Mouse (Mus musculus) hematopoietic stem cell, adult 5-6 weeks (primary cell): ENCODE data around the gene Fasn. TPM values are rescaled to one million over a fixed set of nuclear protein-coding genes. Genes with fewer than 3 reads are reported as not detected.
A peak's percentile ranks its signal among the peaks of the same experiment; 100 is the strongest.

ENCODE experiments used
- ATAC-seq, 2 experiments: fragments of 125-278 bp in 1 of 2; replicated peaks in 1 of 2; 2 replicates each; pipeline ENCODE4 v1.8.0; 2016 to 2017; ENCODE audit warnings: inconsistent platforms in 2 of 2, mild to moderate bottlenecking in 2 of 2, moderate number of reproducible peaks in 2 of 2, low read depth in 1 of 2, moderate TSS enrichment in 1 of 2; ENCODE audit not compliant: low FRiP score in 2 of 2, poor library complexity in 2 of 2, severe bottlenecking in 2 of 2, insufficient read depth in 1 of 2, low TSS enrichment in 1 of 2
- total RNA-seq: library from RNA; stranded (forward); fragments of 172-1452, 232-1000 nt; gene quantifications from 2 replicates; pipeline ENCODE4 v1.2.3, GENCODE M21; 2017

The Fasn gene
- total RNA-seq, 1 experiment from 2014 or later: 26.1 TPM

- ATAC-seq: no peak
These were observed 7.5 kb upstream of the Fasn start for GRCm38 (mm10) chr11:120831659-120832440.

DNA sequence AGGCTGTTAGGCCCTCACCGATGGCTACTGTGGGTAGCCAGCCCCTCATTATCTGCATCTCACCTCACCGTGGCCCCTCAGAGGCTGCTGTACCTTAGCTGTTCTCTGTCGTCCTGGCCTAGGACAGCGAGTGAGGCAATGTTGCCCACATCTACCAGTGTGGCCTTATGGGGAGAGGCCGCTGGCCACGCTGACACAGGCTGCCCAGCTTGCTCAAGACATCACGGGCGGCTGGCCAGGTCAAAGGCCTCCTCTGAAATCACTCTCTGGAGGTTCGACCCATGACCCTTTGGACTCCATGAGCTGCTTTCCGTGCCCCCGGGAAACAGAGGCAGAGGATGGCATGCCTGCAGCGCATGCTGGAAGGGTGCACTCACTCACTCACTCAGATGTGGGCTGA lies 6.3 kb upstream of the Fasn start:
- no peak for ATAC-seq

DNA sequence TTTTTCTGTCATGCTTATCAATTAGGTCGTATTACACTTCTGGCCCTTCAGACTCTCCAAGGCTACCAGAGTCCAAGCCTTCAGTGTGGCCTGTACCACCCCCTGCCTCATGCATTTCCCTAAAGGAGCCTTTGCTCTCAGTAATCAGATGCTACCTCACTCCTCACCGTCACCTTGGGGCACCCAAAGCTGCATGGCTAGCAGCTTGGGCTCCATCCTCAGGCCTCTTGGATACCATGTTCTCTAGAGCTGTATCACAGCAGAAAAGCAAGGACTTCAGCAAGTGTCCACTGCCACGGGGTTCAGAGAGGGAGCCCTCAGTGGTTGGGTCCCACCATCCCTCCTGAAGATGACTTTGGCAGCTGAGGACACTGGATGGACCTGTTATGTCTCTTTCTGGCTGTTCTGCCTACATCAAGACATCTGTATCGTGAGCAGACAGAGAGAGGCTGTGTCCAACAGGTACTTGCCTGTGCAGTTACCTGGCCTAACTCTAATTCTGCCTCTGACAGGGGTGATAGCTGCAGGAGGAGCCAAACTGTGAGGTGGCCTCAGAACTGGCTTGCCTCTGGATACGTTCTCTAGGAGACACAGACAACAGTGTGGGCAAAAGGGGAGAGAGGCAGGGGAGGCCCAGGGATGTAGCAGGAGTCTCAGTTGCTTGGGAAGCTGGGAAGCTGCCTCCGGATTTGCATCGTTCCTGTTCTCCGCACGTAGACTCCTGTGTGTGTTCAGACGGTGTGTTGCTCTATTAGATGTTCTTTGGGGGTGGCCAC lies 5.6 kb upstream of the Fasn start:
- no peak for ATAC-seq

DNA sequence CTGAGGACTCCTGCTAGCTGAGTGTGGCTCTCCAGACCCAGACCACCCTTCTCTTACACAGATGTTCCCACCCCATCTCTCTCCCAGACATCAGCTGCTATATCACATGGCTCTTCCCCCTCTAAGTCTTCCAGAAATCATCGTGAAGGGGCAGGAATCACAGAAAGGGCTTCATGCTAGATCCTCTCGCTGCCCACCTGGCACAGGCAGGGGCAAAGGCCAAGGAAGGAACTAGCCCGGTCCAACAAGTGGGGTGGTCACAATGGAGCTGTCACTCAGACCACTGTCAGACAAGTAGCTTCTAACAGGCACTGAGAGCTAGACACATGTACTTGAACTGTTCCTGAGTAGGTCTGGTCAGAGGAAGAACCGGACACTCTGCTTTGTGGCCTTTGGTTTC lies 4.1 kb upstream of the Fasn start:
- ATAC-seq: no peak

DNA sequence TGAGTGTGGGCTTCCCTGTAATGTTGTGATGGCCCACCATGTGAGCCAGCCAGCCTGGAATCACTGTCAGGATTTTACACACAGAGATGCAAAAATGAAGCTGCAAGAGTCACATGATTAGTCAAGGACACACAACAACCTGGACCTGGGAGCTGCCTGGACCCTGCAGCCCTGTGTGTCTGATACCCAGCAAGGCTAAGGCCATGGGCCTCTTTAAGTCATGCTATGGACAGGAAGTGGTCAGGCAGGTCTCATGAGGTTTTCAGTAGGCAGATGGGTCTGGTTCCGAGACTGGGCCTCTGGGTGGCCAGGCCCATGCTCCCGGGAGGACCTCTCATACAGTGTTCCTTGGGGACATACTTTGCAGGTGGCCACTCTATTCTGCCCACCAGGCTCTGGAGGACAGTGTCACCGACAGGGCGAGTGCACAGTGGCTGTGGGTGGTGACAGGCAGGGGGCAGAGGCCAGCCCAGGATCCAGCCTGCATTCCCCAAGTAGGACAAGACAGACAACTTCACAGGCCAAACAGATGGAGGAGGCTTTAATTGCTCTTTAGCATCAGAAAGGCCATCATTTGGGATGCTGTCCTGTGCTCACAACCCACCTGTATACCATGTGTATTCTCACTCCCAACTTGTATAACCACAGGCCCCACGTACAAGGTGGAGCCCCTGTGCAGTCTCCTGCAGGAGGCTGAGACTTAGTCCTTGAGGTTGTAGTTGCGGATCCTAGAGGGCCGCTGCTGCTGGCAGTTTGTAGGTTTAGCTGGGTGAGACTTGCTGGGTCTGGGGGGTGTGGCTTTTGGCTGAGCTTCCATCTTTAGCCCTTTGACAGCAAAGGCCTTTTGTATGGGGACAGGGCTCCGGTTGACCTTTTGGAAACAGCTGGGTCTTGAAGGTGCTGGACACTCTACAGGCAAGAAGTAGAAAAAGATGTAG lies 1.9 kb upstream of the Fasn start:
- no peak for ATAC-seq

GRCm38 (mm10) chr11:120825289-120825863 lies 1.0 kb upstream of the Fasn start:
- no peak for ATAC-seq

- ATAC-seq: no peak
These were observed 491 bp upstream of the Fasn start for GRCm38 (mm10) chr11:120824787-120825288.

DNA sequence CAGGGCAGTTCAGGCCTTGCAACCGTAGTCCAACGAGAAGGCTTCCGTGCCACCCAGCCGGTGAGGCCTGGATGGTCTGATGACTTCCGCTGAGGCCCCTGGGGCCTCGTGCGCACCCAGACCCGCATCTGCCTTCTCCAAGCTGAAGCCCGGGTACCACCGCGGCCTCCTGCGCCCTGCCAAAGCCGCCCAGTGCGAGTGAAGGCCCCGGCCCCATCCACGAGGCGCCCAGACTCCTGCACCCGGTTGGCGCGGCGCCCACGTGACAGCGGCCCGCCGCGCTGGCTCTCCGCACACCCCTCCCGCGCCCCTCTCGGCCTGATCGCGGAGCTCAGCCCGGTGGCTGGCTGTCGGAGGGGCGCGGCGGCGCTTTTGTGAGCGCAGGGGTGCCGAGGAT lies 798 bp downstream of the Fasn start:
- ATAC-seq: peak in 1 of 2 experiments; percentile 5; a peak in 2 of 4 replicates

- ATAC-seq: peak in 1 of 2 experiments; percentile 24; a peak in 2 of 4 replicates
These were observed 1.4 kb downstream of the Fasn start for GRCm38 (mm10) chr11:120822831-120823550.

DNA sequence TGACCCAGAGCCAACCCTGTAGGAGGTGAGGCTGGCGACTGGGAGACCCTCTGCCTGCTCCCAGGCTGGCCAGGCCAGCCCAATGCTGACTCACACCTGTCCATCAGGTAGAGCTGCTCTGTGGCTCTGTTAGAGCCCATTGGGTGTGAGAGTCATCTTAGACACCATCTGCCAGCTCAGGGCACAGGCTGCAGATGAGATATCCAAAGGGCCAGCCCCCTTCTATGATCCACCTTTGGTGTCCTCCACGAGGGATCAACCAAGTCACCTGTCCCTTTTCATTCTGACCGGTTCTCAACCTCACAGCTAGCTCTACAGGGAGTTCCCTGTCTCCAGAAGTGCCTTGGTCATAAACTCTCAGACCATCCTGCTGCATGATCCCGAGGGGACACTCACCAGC lies 2.0 kb downstream of the Fasn start:
- no peak for ATAC-seq

- ATAC-seq: no peak
These were observed 3.0 kb downstream of the Fasn start for GRCm38 (mm10) chr11:120821076-120821922.

DNA sequence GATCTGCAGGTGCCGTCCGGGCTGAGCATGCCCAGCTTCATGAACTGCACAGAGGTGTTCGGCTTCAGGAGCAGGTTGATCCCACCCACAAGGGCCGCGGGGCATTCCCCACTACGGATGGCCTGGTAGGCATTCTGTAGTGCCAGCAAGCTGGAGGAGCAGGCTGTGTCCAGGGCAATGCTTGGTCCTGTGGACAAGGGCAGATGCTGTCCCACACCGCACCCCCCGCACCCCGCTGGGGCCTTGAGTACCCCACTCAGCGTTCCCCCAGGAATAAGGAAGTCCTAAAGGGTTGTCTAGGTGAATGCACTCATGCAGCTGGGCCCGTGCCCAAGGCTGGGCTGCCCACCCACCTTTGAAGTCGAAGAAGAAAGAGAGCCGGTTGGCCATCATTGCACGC lies 3.8 kb downstream of the Fasn start:
- ATAC-seq: no peak

GRCm38 (mm10) chr11:120819556-120819955 lies 4.8 kb downstream of the Fasn start:
- no peak for ATAC-seq

DNA sequence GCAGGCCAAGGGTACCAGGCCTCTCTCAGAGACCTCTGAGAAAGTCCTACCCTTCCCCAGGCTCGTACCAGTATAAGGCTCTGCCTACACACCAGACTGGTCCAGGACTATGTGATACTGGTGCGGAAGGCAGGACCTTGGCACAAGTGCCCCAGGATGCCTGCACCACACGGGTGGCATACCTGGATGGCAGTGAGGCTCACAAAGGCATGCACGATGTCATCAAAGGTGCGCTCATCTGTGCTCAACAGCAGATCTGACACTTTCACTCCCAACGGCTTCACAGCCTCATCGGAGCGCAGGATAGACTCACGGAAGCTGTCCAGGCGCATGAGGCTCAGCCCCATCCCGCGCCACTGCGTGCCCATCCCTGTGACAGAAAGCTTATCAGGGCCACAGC lies 6.1 kb downstream of the Fasn start:
- ATAC-seq: no peak

DNA sequence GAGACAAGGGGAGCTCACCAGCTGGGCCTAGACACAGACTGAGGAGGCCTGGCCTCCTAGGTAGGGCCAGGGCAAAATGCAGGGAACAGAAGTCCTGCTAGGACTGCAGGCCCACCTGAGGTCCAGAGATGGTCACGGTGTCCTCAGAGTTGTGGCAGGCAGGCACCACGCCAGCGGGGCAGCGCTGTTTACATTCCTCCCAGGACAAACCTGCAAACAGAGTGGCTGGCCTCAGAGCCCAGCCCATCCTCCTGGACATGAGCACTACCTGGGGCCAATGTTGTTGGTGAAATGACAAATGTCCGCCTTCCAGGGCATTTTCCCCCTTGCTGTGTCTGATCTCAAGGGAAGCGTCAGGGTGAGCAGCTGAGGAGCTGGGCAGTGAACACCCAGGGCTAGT lies 7.0 kb downstream of the Fasn start:
- ATAC-seq: no peak

DNA sequence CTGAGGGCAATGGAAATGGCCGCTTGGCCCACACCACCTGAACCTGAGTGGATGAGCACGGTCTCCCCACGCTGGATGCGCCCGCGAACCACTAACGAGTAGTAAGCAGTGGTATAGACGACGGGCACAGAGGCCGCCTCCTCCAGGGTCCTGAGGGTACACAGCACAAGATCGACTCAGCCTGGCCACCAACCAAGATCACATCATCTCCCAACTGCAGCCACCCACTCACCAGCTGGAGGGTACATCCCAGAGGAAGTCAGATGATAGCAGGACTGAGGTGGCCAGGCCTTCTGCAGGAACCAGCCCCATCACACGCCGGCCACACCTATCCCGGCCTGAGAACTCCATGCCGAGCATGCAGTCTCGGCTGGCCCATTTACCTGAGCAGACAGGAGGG lies 12.3 kb downstream of the Fasn start:
- ATAC-seq: no peak
